Mouse (Mus musculus) C2C12 (cell line): ENCODE measurements around the gene Ifnar1. TPM values are rescaled to one million over a fixed set of nuclear protein-coding genes. Genes with fewer than 3 reads are reported as not detected.

Experiments
- H3K27me3 ChIP-seq: one replicate; pipeline ENCODE4 v1.6.1; 2011; ENCODE audit not compliant: control insufficient read depth, insufficient read depth, insufficient read length
- H3K36me3 ChIP-seq: one replicate; pipeline ENCODE4 v1.6.1; 2011; ENCODE audit not compliant: control insufficient read depth, insufficient read depth
- H3K4me3 ChIP-seq: one replicate; pipeline ENCODE4 v1.5.1; 2011; ENCODE audit warnings: mild to moderate bottlenecking, control low read depth; ENCODE audit not compliant: poor library complexity, insufficient read depth, severe bottlenecking
- H3K79me2 ChIP-seq: one replicate; pipeline ENCODE4 v1.6.1; 2011; ENCODE audit not compliant: control insufficient read depth, insufficient read depth
- H3K79me3 ChIP-seq: one replicate; pipeline ENCODE4 v1.6.1; 2011; ENCODE audit warnings: low read depth, control low read depth
- H3ac ChIP-seq: one replicate; pipeline ENCODE3; 2011; ENCODE audit warnings: low read depth; ENCODE audit not compliant: control insufficient read depth, insufficient read length
- CEBPB ChIP-seq: IDR thresholded peaks from one replicate; pipeline ENCODE4 v1.6.1; 2011; ENCODE audit warnings: low read depth, mild to moderate bottlenecking, control low read depth, moderate library complexity
- CTCF ChIP-seq: IDR thresholded peaks from one replicate; pipeline ENCODE4 v1.5.1; 2011; ENCODE audit not compliant: control insufficient read depth, insufficient read depth, insufficient read length
- FOSL1 ChIP-seq: IDR thresholded peaks from one replicate; pipeline ENCODE4 v1.8.0; 2011; ENCODE audit warnings: mild to moderate bottlenecking, low read length; ENCODE audit not compliant: poor library complexity, insufficient read depth, severe bottlenecking
- MAX ChIP-seq: IDR thresholded peaks from one replicate; pipeline ENCODE4 v1.6.1; 2011; ENCODE audit warnings: mild to moderate bottlenecking, control low read depth
- MYOD1 ChIP-seq: IDR thresholded peaks from one replicate; pipeline ENCODE4 v1.6.1; 2011; ENCODE audit warnings: low read depth; ENCODE audit not compliant: control insufficient read depth, insufficient read length
- MYOG ChIP-seq: IDR thresholded peaks from one replicate; pipeline ENCODE4 v1.6.1; 2011; ENCODE audit not compliant: control insufficient read depth, insufficient read length; ENCODE audit errors: extremely low read depth
- USF1 ChIP-seq: IDR thresholded peaks from one replicate; pipeline ENCODE4 v1.6.1; 2011; ENCODE audit warnings: low read depth, mild to moderate bottlenecking, control low read depth, moderate library complexity
- polyA plus RNA-seq: library from polyadenylated mRNA; unstranded; fragments of >200 nt; fragmentation: generic; extraction: Trizol; gene quantifications from one replicate; pipeline ENCODE4 v1.2.1, GENCODE M21; 2012; ENCODE audit warnings: missing spikeins

Ifnar1 gene
- polyA plus RNA-seq, 1 experiment: 18.1 TPM

DNA sequence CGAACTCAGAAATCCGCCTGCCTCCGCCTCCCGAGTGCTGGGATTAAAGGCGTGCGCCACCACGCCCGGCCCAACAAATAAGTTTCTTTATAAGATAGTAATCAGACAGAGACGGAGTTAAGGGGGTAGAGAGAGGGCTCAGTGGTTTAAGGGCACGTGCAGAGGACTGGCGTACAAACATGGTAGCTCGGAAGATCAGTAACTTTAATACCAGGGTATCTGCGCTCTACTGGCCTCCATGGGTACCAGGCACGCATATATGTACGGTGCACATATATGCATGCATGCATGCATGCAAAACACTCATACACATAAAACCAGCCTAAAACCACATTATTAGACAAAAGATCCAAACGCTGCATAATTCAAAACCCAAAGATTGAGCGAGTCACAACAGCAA lies 651 bp upstream of the Ifnar1 start:
- peaks cover 19% of the 10 kb centered on the region for H3K79me3 ChIP-seq
- H3K4me3 ChIP-seq: peak overlapping the region; percentile 27
- H3K36me3 ChIP-seq: peaks cover 10% of the 10 kb centered on the region
- H3ac ChIP-seq: peak overlapping the region; percentile 20
- peaks cover 33% of the 10 kb centered on the region for H3K79me2 ChIP-seq
- no peak for TF ChIP-seq CTCF
- no peak for TF ChIP-seq FOSL1
- no peak for TF ChIP-seq MYOD1
- no peak for TF ChIP-seq CEBPB
- no peak for TF ChIP-seq MAX
- TF ChIP-seq USF1: no peak
- no peak for TF ChIP-seq MYOG
- H3K27me3 ChIP-seq: no peaks in the 10 kb centered on the region

DNA sequence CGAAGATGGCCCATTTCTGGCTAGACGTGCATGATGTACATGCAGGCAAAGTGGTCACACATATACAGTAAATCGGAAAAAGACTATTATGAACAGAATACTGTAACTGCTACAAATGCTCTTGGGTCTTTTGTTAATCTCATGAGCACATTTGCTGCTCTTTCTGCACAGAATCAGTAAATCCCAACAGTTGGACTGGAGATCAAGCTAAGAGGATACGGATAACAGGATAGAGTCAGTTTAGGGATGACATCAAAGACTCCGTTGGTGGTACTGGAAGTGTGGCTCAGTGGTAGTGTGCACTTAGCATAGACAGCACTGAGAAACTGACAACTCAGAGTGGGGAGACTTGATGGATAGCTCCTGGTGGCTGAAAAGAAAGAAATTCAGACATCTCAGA lies 803 bp downstream of the Ifnar1 start:
- no peaks in the 10 kb centered on the region for H3K27me3 ChIP-seq
- peaks cover 19% of the 10 kb centered on the region for H3K79me3 ChIP-seq
- H3ac ChIP-seq: peak overlapping the region; percentile 93
- TF ChIP-seq MAX: no peak
- TF ChIP-seq USF1: no peak
- no peak for TF ChIP-seq MYOD1
- no peak for TF ChIP-seq CTCF
- no peak for TF ChIP-seq CEBPB
- TF ChIP-seq MYOG: no peak
- TF ChIP-seq FOSL1: no peak
- H3K79me2 ChIP-seq: peaks cover 33% of the 10 kb centered on the region
- peak overlapping the region; percentile 59 for H3K4me3 ChIP-seq
- H3K36me3 ChIP-seq: peaks cover 20% of the 10 kb centered on the region

DNA sequence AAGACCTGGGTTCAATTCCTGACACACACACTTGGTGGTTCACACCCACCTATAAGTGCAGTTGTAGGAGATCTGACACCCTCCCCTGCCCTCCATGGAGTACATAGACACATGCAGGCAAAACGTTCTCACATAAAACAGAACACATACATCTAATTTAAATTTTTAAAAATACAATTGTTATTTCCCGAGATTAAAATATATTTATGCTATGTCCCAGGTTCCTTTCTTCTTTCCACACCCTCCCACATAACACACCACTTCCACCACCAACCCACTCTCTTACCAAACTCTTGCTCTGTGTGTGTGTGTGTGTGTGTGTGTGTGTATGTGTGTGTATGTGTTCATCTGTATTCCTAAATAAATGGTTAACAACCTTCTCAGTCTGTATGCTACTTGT lies 3.0 kb downstream of the Ifnar1 start:
- TF ChIP-seq MYOD1: no peak
- TF ChIP-seq FOSL1: no peak
- no peak for TF ChIP-seq USF1
- no peak for TF ChIP-seq MAX
- no peak for TF ChIP-seq CEBPB
- no peak for TF ChIP-seq MYOG
- no peak for TF ChIP-seq CTCF
- Histone ChIP-seq H3K36me3 (peaks cover 28% of the 10 kb centered on the region), H3K79me2 (peaks cover 33% of the 10 kb centered on the region), H3K27me3 (no peaks in the 10 kb centered on the region), H3ac (no peak overlapping the region), H3K4me3 (no peak overlapping the region), H3K79me3 (peaks cover 19% of the 10 kb centered on the region)

DNA sequence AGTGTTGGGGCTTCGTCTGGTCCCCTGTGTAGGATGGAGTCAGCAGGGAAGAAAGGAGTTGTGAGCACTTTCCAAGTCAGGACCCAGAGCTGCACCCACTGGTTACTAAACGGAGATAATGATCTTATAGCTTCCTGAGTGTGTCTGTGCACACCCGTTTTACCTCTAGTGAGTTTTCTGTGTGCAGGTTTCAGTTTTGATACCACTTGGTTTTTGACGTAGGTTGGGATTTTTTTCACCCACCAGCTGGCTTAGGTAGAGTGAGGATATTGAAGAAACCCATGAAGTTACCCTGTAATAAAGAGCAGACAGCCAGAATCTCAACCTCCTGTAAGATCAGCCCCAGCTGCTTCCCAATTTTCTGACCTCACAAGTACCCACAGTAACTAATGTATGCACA lies 5.9 kb downstream of the Ifnar1 start:
- Histone ChIP-seq H3ac (no peak overlapping the region), H3K4me3 (no peak overlapping the region), H3K79me3 (peaks cover 16% of the 10 kb centered on the region), H3K27me3 (no peaks in the 10 kb centered on the region), H3K36me3 (peaks cover 42% of the 10 kb centered on the region), H3K79me2 (peaks cover 28% of the 10 kb centered on the region)
- TF ChIP-seq MAX: no peak
- no peak for TF ChIP-seq CTCF
- TF ChIP-seq MYOG: no peak
- no peak for TF ChIP-seq USF1
- no peak for TF ChIP-seq MYOD1
- no peak for TF ChIP-seq FOSL1
- TF ChIP-seq CEBPB: no peak

DNA sequence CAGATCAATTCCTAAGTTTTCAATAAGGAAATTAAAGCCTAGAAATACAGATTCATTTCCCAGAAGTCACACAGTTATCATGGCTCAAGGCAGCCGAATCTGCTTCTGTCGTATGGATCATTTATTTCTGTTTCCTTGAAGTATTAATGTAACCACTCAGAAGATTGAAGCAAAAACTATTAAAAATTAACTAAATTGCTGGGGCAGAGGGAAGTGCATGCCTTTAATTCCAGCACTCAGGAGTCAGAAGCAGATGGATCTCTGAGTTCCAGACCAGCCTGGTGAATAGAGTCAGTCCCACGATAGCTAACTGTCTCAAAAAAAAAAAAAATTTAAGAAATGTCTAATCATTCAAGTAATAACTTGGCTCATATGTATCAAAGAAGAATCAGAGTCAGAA lies 6.4 kb downstream of the Ifnar1 start:
- Histone ChIP-seq H3K27me3 (no peaks in the 10 kb centered on the region), H3ac (no peak overlapping the region), H3K36me3 (peaks cover 48% of the 10 kb centered on the region), H3K4me3 (no peak overlapping the region), H3K79me2 (peaks cover 22% of the 10 kb centered on the region), H3K79me3 (peaks cover 12% of the 10 kb centered on the region)
- TF ChIP-seq MAX (no peak), FOSL1 (no peak), CTCF (no peak), CEBPB (no peak), MYOG (no peak), MYOD1 (no peak), USF1 (no peak)

DNA sequence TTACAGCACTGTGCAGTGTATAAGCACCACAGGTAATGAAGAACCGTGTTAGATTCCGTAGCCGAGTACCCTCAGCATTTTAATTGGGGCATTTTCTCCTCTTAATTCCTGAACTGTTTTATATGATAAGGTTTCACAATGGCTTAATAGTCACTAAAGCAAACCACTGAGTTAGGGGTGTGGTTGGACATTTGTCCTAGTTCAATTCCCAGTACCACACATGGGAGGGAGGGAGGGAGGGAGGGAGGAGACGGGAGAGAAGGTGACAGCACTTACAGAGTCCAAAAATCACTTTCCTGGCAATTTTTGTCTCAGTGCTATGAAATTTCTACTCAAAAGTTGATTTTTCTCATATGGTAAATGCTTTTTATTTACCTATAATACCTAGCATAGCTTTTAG lies 10.5 kb downstream of the Ifnar1 start:
- Histone ChIP-seq H3K36me3 (peaks cover 64% of the 10 kb centered on the region), H3K79me3 (no peaks in the 10 kb centered on the region), H3K79me2 (no peaks in the 10 kb centered on the region), H3K27me3 (no peaks in the 10 kb centered on the region), H3K4me3 (no peak overlapping the region), H3ac (no peak overlapping the region)
- TF ChIP-seq MYOD1: no peak
